Mouse (Mus musculus) spleen, adult 2 months (tissue): ENCODE results near the gene Emcn. TPM values are rescaled to one million over a fixed set of nuclear protein-coding genes. Genes with fewer than 3 reads are reported as not detected.

Source experiments
- DNase-seq, 2 experiments: peaks; one replicate each; pipeline versions ENCODE4 v3.0.0 to v3.0.0-alpha.2; 2012 to 2021; ENCODE audit warnings: low spot score in 2 of 2, low read depth in 1 of 2
- H3K27ac ChIP-seq: fragments of 200-500 bp; 2 replicates; pipeline ENCODE4 v1.5.1; 2012; ENCODE audit warnings: low read length, inconsistent platforms; ENCODE audit not compliant: insufficient read depth
- H3K27me3 ChIP-seq: fragments of 200-500 bp; 2 replicates; pipeline ENCODE4 v1.6.1; 2012; ENCODE audit warnings: mild to moderate bottlenecking, moderate library complexity, low read length, inconsistent platforms; ENCODE audit not compliant: control insufficient read depth, insufficient read depth
- H3K36me3 ChIP-seq: fragments of 200-500 bp; 2 replicates; pipeline ENCODE4 v1.6.1; 2012; ENCODE audit warnings: mild to moderate bottlenecking, low read length, inconsistent platforms; ENCODE audit not compliant: control insufficient read depth, insufficient read depth
- H3K4me1 ChIP-seq: fragments of 200-500 bp; 2 replicates; pipeline ENCODE4 v1.6.1; 2011; ENCODE audit warnings: inconsistent platforms; ENCODE audit not compliant: control insufficient read depth, insufficient read depth, insufficient read length
- H3K4me3 ChIP-seq: fragments of 200-500 bp; 2 replicates; pipeline ENCODE4 v1.5.1; 2011; ENCODE audit warnings: mild to moderate bottlenecking, inconsistent platforms; ENCODE audit not compliant: insufficient read depth, insufficient read length; ENCODE audit errors: extremely low read depth
- CTCF ChIP-seq: fragments of 200-500 bp; IDR thresholded peaks from 2 replicates; pipeline ENCODE4 v1.5.1; 2011; ENCODE audit warnings: mild to moderate bottlenecking, inconsistent platforms; ENCODE audit not compliant: insufficient read depth, insufficient read length, insufficient replicate concordance; ENCODE audit errors: extremely low read depth
- POLR2A ChIP-seq: fragments of 200-500 bp; IDR thresholded peaks from 2 replicates; pipeline ENCODE4 v1.6.1; 2011; ENCODE audit warnings: low read depth, low read length, inconsistent platforms
- WGBS: fragments of 180-500 bp; shearing (Covaris S2); methylation state at CpG from one replicate; pipeline ENCODE4 v1.1.7; 2018; 5-methylcytosine and 5-hydroxymethylcytosine counted together
- polyA plus RNA-seq: library from polyadenylated mRNA; depleted of rRNA; stranded (reverse); fragments of >200 nt; gene quantifications from 2 replicates; pipeline ENCODE4 v1.2.3, GENCODE M21; 2012

The Emcn gene
- polyA plus RNA-seq, 1 experiment = 0.77 TPM

DNA sequence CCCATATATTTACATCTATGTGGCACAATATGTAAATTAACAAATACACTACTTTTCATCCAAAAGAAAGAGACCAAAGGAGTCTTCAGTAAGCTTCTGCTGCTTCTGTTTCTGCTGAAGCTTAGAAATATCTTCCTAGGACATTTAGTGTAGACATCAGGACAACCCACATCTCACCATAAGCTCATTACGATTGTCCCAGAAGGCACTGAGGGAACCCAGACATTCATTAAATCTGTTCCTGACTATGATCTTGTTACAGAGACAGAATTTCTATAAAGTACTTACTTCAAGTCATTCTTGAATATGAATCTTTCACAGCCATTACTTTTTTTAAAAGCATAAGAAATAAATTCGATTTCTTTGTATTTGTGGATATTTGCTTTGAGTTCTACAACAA is 41.4 kb downstream of the Emcn start:
- no peak overlapping the region for H3K4me3 ChIP-seq
- H3K27me3 ChIP-seq = no peaks in the 10 kb centered on the region
- TF ChIP-seq CTCF (no peak), POLR2A (no peak)
- H3K27ac ChIP-seq = no peak overlapping the region
- H3K4me1 ChIP-seq = no peaks in the 10 kb centered on the region
- WGBS = 88% methylated on average over 2 of the region's 2 CpGs
- DNase-seq = no peak
- H3K36me3 ChIP-seq = no peaks in the 10 kb centered on the region

DNA sequence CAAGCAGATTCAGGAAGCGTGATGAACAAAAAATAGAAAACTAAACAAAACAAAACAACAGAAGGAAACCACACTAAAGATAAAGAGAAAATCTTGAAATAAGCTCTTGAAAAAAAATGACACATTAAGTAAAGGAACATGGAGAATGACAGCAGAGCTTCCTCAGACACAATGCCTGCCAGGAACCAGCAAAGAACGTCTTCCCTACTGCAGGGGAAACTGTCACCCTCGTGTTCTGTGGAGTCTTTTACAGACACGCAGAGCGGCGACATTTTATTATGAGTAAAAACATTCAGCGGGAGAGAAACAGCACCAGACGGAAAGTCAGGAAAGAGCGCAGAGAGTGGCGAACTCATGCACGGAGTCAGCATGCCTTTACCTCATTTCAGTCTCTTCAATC is 54.7 kb downstream of the Emcn start:
- no peak overlapping the region for H3K4me3 ChIP-seq
- DNase-seq = no peak
- no peaks in the 10 kb centered on the region for H3K27me3 ChIP-seq
- H3K36me3 ChIP-seq = no peaks in the 10 kb centered on the region
- WGBS = 86% methylated on average over 11 of the region's 11 CpGs
- H3K27ac ChIP-seq = no peak overlapping the region
- H3K4me1 ChIP-seq = no peaks in the 10 kb centered on the region
- TF ChIP-seq CTCF = no peak

GRCm38 (mm10) chr3:137415451-137416086 is 74.7 kb downstream of the Emcn start:
- Histone ChIP-seq H3K27me3 (no peaks in the 10 kb centered on the region), H3K4me1 (no peaks in the 10 kb centered on the region), H3K4me3 (no peak overlapping the region), H3K27ac (no peak overlapping the region), H3K36me3 (no peaks in the 10 kb centered on the region)
- 88% methylated on average over 5 of the region's 5 CpGs for WGBS
- DNase-seq = no peak
- TF ChIP-seq CTCF (no peak), POLR2A (no peak)

DNA sequence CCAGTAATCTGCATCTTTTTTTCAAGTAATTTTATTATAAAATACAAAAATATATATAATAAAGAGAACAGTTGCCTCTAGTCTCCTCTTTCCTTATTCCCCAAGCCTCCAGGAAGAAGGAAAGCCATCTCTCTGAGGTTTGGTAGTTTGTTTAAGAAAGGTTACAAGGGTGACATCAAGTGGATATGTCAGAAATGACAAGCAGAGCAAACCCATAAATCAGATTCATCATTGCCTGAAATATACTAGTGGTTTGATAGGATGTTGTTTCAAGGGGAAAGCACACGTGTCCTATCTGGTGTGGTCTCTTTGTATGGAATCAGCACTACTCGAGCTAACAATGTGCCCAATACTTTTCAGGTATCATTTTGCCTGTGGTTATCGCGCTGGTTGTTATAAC is 77.8 kb downstream of the Emcn start:
- no peaks in the 10 kb centered on the region for H3K27me3 ChIP-seq
- no peak for DNase-seq
- H3K27ac ChIP-seq = no peak overlapping the region
- H3K36me3 ChIP-seq = no peaks in the 10 kb centered on the region
- no peak for TF ChIP-seq POLR2A
- TF ChIP-seq CTCF = no peak
- WGBS = 73% methylated on average over 4 of the region's 4 CpGs
- no peaks in the 10 kb centered on the region for H3K4me1 ChIP-seq
- H3K4me3 ChIP-seq = no peak overlapping the region

DNA sequence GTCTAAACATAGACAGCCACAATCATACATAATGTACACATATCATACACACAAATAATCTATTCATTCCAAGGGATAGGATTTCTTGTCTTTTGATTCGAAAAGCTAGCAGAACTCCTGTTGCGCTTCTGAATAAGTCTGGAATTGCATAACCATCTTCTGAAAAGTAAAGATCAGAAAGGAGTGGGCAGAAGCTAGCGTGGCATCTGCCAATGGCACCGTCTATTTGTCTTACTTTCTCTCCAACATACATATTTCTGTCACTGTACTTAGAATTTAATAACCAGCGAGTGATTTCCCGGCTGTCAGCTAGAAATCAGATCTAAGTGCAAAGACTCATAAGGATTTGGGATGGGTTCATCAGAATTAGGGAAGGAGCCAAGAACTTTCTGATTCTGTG is 88.6 kb downstream of the Emcn start:
- Histone ChIP-seq H3K36me3 (no peaks in the 10 kb centered on the region), H3K4me1 (no peaks in the 10 kb centered on the region), H3K4me3 (no peak overlapping the region), H3K27me3 (no peaks in the 10 kb centered on the region), H3K27ac (no peak overlapping the region)
- 95% methylated on average over 6 of the region's 6 CpGs for WGBS
- TF ChIP-seq CTCF (no peak), POLR2A (no peak)
- no peak for DNase-seq

DNA sequence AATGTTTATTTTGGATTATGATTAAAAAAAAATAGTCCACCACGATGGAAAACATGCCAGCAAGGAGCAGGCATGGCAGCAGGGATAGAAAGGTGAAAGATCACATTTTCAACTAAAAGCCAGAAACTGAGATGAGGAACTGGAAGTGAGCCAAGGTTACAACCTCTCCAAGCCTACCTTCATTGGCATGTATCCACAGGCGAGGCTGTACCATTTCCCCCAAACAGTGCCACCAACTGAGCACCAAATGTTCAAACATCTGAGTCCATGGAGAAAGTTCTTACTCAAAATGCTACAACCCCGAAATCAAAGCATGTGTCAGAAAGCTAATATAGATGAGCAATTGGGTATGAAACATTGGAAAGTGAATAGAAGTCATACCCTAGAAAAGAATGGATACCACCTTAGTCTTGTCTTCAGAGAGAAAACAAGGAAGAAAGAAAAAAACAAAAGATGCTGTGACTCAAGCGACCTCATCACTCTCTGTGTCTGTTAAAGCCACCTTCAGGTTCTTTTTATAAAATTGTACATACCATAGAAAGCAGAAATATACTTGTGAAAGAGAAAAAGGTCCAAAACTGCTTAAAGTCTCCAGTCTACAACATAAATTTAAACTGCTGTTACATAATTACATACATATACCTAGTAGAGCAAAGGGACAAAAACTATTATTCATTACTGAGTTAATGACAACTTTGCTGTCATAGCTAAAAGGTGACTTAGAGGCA is 124.2 kb downstream of the Emcn start:
- H3K27ac ChIP-seq = no peak overlapping the region
- H3K4me3 ChIP-seq = no peak overlapping the region
- H3K27me3 ChIP-seq = no peaks in the 10 kb centered on the region
- 76% methylated on average over 4 of the region's 4 CpGs for WGBS
- no peak for TF ChIP-seq POLR2A
- TF ChIP-seq CTCF = no peak
- no peaks in the 10 kb centered on the region for H3K36me3 ChIP-seq
- DNase-seq = no peak
- H3K4me1 ChIP-seq = no peaks in the 10 kb centered on the region

GRCm38 (mm10) chr3:137465953-137466352 is 125.1 kb downstream of the Emcn start:
- no peak for TF ChIP-seq CTCF
- no peak for TF ChIP-seq POLR2A
- no peak overlapping the region for H3K27ac ChIP-seq
- H3K4me1 ChIP-seq = no peaks in the 10 kb centered on the region
- no peak for DNase-seq
- WGBS = 84% methylated on average over 4 of the region's 4 CpGs
- no peaks in the 10 kb centered on the region for H3K36me3 ChIP-seq
- H3K4me3 ChIP-seq = no peak overlapping the region
- H3K27me3 ChIP-seq = no peaks in the 10 kb centered on the region
